Mouse (Mus musculus) lung, postnatal 0 days (tissue): ENCODE results near the gene Tbc1d22b. TPM values are rescaled to one million over a fixed set of nuclear protein-coding genes. Genes with fewer than 3 reads are reported as not detected.

Source experiments
- ATAC-seq: fragments of 200-750 bp; cut with Nextera tagmentation; 2 replicates; pipeline ENCODE4 v1.8.0; 2017; ENCODE audit warnings: moderate library complexity
- DNase-seq: peaks from one replicate; pipeline ENCODE4 v3.0.0-alpha.2; 2016; ENCODE audit warnings: low spot score
- H3K27ac ChIP-seq: fragments of 300-500 bp; sonication (generic); 2 replicates; pipeline ENCODE4 v1.5.1; 2014; ENCODE audit warnings: antibody characterized with exemption, mild to moderate bottlenecking, low read length, mixed read lengths
- H3K27me3 ChIP-seq: fragments of 300-500 bp; sonication (generic); replicated peaks from 2 replicates; pipeline ENCODE4 v1.6.1; 2014; ENCODE audit warnings: low read length, mixed read lengths; ENCODE audit not compliant: insufficient read depth
- H3K36me3 ChIP-seq: fragments of 300-500 bp; sonication (generic); 2 replicates; pipeline ENCODE4 v1.6.1; 2014; ENCODE audit warnings: low read length, mixed read lengths; ENCODE audit not compliant: insufficient read depth
- H3K4me1 ChIP-seq: fragments of 300-500 bp; sonication (generic); 2 replicates; pipeline ENCODE4 v1.6.1; 2014; ENCODE audit warnings: antibody characterized with exemption, low read depth, low read length, mixed read lengths; ENCODE audit not compliant: insufficient read depth
- H3K4me2 ChIP-seq: fragments of 300-500 bp; sonication (generic); replicated peaks from 2 replicates; pipeline ENCODE4 v1.6.1; 2014; ENCODE audit warnings: low read depth, mild to moderate bottlenecking, low read length, moderate library complexity, mixed read lengths
- H3K4me3 ChIP-seq: fragments of 300-500 bp; sonication (generic); 2 replicates; pipeline ENCODE4 v1.5.1; 2014; ENCODE audit warnings: low read depth, low read length
- H3K9ac ChIP-seq: fragments of 300-500 bp; sonication (generic); replicated peaks from 2 replicates; pipeline ENCODE4 v1.6.1; 2014; ENCODE audit warnings: low read depth, mild to moderate bottlenecking
- H3K9me3 ChIP-seq: fragments of 300-500 bp; sonication (generic); 2 replicates; pipeline ENCODE4 v1.6.1; 2016; ENCODE audit warnings: low read length, mixed read lengths
- CTCF ChIP-seq: IDR thresholded peaks from 2 replicates; pipeline ENCODE4 v1.5.1; 2016; ENCODE audit warnings: antibody characterized with exemption, mild to moderate bottlenecking
- EP300 ChIP-seq: IDR thresholded peaks from 2 replicates; pipeline ENCODE4 v1.6.1; 2016; ENCODE audit warnings: antibody characterized with exemption, mild to moderate bottlenecking, control low read depth
- WGBS: fragments of 180-500 bp; shearing (Covaris S2); extraction: QIAGEN DNeasy Blood & Tissue Kit; methylation state at CpG from one replicate; pipeline ENCODE4 v1.1.7; 2014; 5-methylcytosine and 5-hydroxymethylcytosine counted together
- polyA plus RNA-seq: library from polyadenylated mRNA; unstranded; fragments of >200 nt; fragmentation: Nextera tagmentation; extraction: Ambion mirVana; gene quantifications from 2 replicates; pipeline ENCODE4 v1.2.1, GENCODE M21; 2015

Gene Tbc1d22b
- polyA plus RNA-seq, 1 experiment from 2014 or later = 5.9 TPM

DNA sequence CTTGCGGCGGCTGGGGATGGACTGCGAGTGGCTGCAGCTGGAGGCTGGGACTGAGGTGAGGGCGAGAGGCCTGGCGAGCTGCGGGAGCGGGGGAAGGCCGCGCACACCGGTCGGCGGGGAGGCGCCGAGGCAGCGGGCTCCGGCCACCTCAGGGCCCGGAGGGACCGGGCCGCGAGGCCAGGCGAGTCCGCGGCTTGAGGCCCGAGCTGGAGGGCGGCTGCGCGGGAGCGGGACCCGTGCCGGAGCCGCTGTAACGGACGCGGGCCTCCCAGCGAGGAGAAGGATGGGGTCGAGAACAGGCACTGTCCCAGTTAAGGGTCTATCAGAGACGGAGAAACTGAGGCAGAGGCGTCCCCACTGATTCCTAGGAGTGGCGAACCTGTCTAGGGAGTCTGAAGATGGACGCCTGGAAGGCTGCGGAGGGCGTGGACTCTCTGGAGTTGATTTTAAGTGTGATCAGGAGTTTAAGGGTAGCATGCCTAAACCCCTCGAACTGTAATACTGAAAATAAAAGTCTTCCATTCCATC lies 65.5 kb downstream of the Tbc1d22b start:
- ATAC-seq = peak; percentile 67
- Histone ChIP-seq H3K4me3 (peak overlapping the region; percentile 99), H3K4me1 (peaks cover 14% of the 10 kb centered on the region; the same call in 1 of the 2 replicates), H3K36me3 (no peaks in the 10 kb centered on the region), H3K27ac (peak overlapping the region; percentile 97), H3K9ac (peak overlapping the region; percentile 95), H3K27me3 (no peaks in the 10 kb centered on the region), H3K9me3 (no peaks in the 10 kb centered on the region), H3K4me2 (peak overlapping the region; percentile 85)
- no peak for TF ChIP-seq EP300
- no peak for TF ChIP-seq CTCF
- 0% methylated on average over 42 of the region's 43 CpGs for WGBS
- peak; percentile 51 for DNase-seq

DNA sequence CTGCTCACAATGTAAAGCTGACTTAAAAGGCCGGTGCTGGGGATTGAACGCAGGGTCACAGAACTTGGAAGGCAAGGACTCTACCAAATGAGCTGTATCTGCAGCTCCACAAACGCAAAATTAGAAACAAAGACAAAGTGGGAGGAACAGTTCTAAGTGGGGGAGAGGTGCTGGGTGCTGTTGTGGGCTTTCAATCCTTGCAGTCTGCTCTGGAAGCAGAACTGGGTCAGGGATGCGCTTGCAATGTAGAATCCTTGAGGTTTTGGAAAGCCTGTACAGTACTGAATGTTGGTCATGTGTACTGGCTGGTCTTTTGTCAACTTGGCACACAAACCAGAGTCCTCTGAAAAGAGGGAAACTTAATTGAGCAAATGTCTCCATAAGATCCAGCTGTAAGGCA lies 66.0 kb downstream of the Tbc1d22b start:
- Histone ChIP-seq H3K9me3 (no peaks in the 10 kb centered on the region), H3K27ac (peak overlapping the region; percentile 97; the same call in 1 of the 2 replicates), H3K4me3 (peak overlapping the region; percentile 99), H3K4me2 (peak overlapping the region; percentile 85), H3K9ac (peak overlapping the region; percentile 95), H3K27me3 (no peaks in the 10 kb centered on the region), H3K36me3 (no peaks in the 10 kb centered on the region), H3K4me1 (peaks cover 14% of the 10 kb centered on the region; the same call in 1 of the 2 replicates)
- no peak for DNase-seq
- ATAC-seq = no peak
- WGBS = 10% methylated on average over 4 of the region's 4 CpGs
- no peak for TF ChIP-seq CTCF
- no peak for TF ChIP-seq EP300

DNA sequence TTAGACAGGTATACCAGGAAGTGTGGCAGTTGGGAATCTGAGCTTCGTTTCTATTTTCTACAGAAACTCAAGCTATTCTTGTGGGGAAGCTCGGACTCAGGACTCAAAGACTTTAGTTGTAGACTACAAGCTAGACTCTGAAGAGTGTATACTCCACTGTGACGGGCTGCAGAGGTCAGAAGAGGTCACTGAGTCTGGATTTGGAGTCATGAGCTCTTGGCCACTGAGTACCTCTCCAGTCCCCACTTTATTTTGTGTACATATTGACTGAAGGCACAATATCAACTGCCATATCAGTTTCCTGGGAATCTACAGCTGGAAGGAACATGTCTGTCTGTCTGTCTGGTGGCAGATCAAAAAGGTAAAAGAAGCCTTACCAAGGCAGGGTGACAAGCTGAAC lies 69.6 kb downstream of the Tbc1d22b start:
- ATAC-seq (no peak), DNase-seq (no peak)
- WGBS = 66% methylated on average over 3 of the region's 3 CpGs
- TF ChIP-seq EP300 (0 out of 2 replicates have a peak, but pooled peaks have one; percentile 26), CTCF (no peak)
- H3K27me3 ChIP-seq = no peaks in the 10 kb centered on the region
- H3K4me2 ChIP-seq = no peak overlapping the region
- H3K36me3 ChIP-seq = no peaks in the 10 kb centered on the region
- H3K4me3 ChIP-seq = no peak overlapping the region
- H3K9ac ChIP-seq = no peak overlapping the region
- no peak overlapping the region for H3K27ac ChIP-seq
- H3K4me1 ChIP-seq = peaks cover 11% of the 10 kb centered on the region; the same call in 1 of the 2 replicates
- no peaks in the 10 kb centered on the region for H3K9me3 ChIP-seq

DNA sequence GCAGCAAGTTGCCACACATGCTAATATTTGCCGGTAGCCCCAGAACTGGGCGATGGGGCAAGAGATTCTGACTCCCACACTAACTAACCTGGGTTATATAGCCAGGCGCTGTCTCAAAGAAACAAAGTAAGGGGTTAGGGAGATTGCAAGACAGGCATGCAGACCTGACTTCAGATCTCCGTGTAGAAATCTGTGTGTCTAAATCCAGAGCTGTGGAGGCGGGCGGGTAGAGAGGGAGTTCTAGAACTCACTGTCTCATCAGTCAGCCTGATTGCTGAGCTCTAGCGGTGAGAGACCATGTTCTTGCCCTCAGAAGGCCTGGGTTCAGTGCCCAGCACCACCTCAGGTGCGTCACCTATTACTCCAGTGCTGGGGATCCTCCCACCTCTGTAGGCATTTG lies 73.9 kb downstream of the Tbc1d22b start:
- no peak overlapping the region for H3K9ac ChIP-seq
- no peak overlapping the region for H3K4me3 ChIP-seq
- H3K9me3 ChIP-seq = no peaks in the 10 kb centered on the region
- H3K4me2 ChIP-seq = no peak overlapping the region
- no peaks in the 10 kb centered on the region for H3K27me3 ChIP-seq
- ATAC-seq = no peak
- DNase-seq = no peak
- TF ChIP-seq CTCF = no peak
- TF ChIP-seq EP300 = no peak
- H3K4me1 ChIP-seq = no peaks in the 10 kb centered on the region
- peaks cover 17% of the 10 kb centered on the region for H3K36me3 ChIP-seq
- 88% methylated on average over 8 of the region's 8 CpGs for WGBS
- no peak overlapping the region for H3K27ac ChIP-seq

DNA sequence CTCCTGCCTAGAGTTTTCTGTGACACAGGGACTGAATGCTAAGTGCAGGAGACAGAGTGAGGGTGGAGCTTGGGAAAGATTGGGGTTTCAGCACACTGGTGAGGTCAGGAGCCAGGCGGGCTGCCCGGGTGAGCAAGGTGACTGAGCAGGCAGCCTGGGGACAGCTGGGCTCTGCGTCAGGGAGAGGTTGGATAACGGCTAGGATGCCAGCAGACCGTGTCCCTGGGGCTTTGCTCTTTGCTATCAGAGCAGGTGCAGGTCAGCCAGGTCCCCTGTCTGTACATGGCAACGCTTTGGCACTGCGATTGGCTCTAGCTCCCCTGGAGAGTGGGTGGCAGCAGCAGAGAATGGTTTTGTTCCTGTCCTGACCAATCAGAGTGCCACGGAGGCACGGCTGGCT lies 77.7 kb downstream of the Tbc1d22b start:
- no peaks in the 10 kb centered on the region for H3K27me3 ChIP-seq
- 90% methylated on average over 9 of the region's 9 CpGs for WGBS
- no peak overlapping the region for H3K4me2 ChIP-seq
- H3K27ac ChIP-seq = no peak overlapping the region
- no peak overlapping the region for H3K4me3 ChIP-seq
- no peaks in the 10 kb centered on the region for H3K4me1 ChIP-seq
- ATAC-seq = no peak
- no peak for TF ChIP-seq EP300
- no peak for TF ChIP-seq CTCF
- H3K9ac ChIP-seq = no peak overlapping the region
- DNase-seq = no peak
- peaks cover 17% of the 10 kb centered on the region for H3K36me3 ChIP-seq
- no peaks in the 10 kb centered on the region for H3K9me3 ChIP-seq

DNA sequence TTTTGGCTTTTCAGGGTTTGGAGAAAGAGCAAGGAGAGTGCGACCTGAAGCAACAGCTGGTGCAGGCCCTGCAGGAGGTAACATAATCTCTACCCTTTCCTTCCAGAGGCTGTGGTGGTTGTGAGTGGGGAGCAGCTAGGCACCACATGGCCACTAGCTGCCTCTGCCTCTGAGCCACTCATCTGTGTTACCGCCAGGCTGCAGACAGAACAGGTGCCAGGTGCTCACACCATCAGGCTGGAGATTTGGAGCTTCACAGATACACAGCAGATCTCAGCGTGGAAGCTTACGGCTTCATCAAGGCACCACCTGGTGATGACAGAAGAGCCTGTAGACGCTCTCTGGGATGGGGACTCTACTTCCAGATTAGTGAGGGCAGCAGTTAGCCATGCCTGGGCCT lies 79.4 kb downstream of the Tbc1d22b start:
- Histone ChIP-seq H3K36me3 (peaks cover 25% of the 10 kb centered on the region), H3K4me3 (no peak overlapping the region), H3K4me2 (no peak overlapping the region), H3K9ac (no peak overlapping the region), H3K4me1 (no peaks in the 10 kb centered on the region), H3K9me3 (no peaks in the 10 kb centered on the region), H3K27ac (no peak overlapping the region), H3K27me3 (no peaks in the 10 kb centered on the region)
- ATAC-seq (no peak), DNase-seq (no peak)
- WGBS = 93% methylated on average over 5 of the region's 5 CpGs
- TF ChIP-seq CTCF (no peak), EP300 (no peak)

DNA sequence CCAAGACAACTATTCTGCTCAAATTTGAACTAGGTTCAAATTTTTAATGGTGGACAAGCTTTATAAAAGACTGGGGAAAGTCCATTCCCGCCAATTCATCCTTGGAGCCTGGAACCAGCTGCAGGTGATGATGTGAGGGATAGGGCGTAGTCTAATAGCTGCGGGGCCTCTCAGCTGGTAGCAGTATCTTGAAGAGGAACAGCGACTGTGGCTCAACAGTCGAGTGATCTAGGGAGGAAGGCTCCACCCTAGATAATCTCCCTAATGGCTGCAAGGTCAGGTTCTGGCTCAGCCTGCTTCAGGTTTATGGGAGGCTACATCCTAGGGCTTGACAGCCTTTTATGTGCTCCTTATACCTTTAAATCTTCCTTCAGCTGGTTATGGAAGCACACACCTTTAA lies 80.0 kb downstream of the Tbc1d22b start:
- ATAC-seq = no peak
- Histone ChIP-seq H3K36me3 (peaks cover 31% of the 10 kb centered on the region), H3K9me3 (no peaks in the 10 kb centered on the region), H3K27me3 (no peaks in the 10 kb centered on the region), H3K4me2 (no peak overlapping the region), H3K4me3 (no peak overlapping the region), H3K9ac (no peak overlapping the region), H3K4me1 (no peaks in the 10 kb centered on the region), H3K27ac (no peak overlapping the region)
- DNase-seq = no peak
- 85% methylated on average over 5 of the region's 5 CpGs for WGBS
- TF ChIP-seq EP300 = no peak
